Mouse (Mus musculus) MEL (cell line): ENCODE results near the gene Tmem201. TPM values are rescaled to one million over a fixed set of nuclear protein-coding genes. Genes with fewer than 3 reads are reported as not detected.
"Not testable (repeated sequence)": the region's sequence is repeated elsewhere in the genome, so short reads cannot be mapped to it uniquely, and the experiment has no call there.

Source experiments
- DNase-seq: peaks from one replicate; pipeline ENCODE4 v3.0.0; 2011; ENCODE audit warnings: low read depth, low spot score
- H3K27ac ChIP-seq: 2 replicates; pipeline ENCODE4 v1.5.1; 2012; ENCODE audit warnings: low read depth, mild to moderate bottlenecking, control low read depth, low read length, moderate library complexity; ENCODE audit not compliant: control insufficient read depth
- H3K27me3 ChIP-seq, 2 experiments: fragments of 150-350 bp in 1 of 2; sonication (generic) in 1 of 2; 2 replicates each; pipeline ENCODE4 v1.6.1; 2012; ENCODE audit warnings: low read length in 2 of 2, mild to moderate bottlenecking in 2 of 2, improper control_type of control experiment in 1 of 2, moderate library complexity in 1 of 2; ENCODE audit not compliant: insufficient read depth in 2 of 2, control insufficient read depth in 1 of 2
- H3K36me3 ChIP-seq, 2 experiments: 2 replicates each; pipeline ENCODE4 v1.6.1; 2012 to 2014; ENCODE audit warnings: low read length in 2 of 2, improper control_type of control experiment in 1 of 2, inconsistent platforms in 1 of 2, mild to moderate bottlenecking in 1 of 2; ENCODE audit not compliant: insufficient read depth in 2 of 2, control insufficient read depth in 1 of 2
- H3K4me1 ChIP-seq, 2 experiments: fragments of 150-350 bp in 1 of 2; sonication (generic) in 1 of 2; 2 replicates each; pipeline ENCODE4 v1.6.1; 2012; ENCODE audit warnings: low read length in 2 of 2, improper control_type of control experiment in 1 of 2, mild to moderate bottlenecking in 1 of 2; ENCODE audit not compliant: insufficient read depth in 2 of 2, control insufficient read depth in 1 of 2
- H3K4me3 ChIP-seq, 2 experiments: fragments of 150-350 bp in 1 of 2; sonication (generic) in 1 of 2; 2 replicates each; pipeline ENCODE4 v1.5.1; 2012; ENCODE audit warnings: low read depth in 2 of 2, low read length in 2 of 2, mild to moderate bottlenecking in 2 of 2, moderate library complexity in 2 of 2, control low read depth in 1 of 2, improper control_type of control experiment in 1 of 2; ENCODE audit not compliant: control insufficient read depth in 1 of 2, insufficient read depth in 1 of 2
- H3K79me2 ChIP-seq: 2 replicates; pipeline ENCODE4 v1.6.1; 2012; ENCODE audit warnings: mild to moderate bottlenecking, low read length, moderate library complexity; ENCODE audit not compliant: control insufficient read depth, poor library complexity, insufficient read depth
- H3K9ac ChIP-seq: 2 replicates; pipeline ENCODE4 v1.6.1; 2012; ENCODE audit warnings: low read depth, mild to moderate bottlenecking, control low read depth, low read length, moderate library complexity; ENCODE audit not compliant: control insufficient read depth, poor library complexity, severe bottlenecking
- H3K9me3 ChIP-seq: fragments of 150-350 bp; sonication (generic); replicated peaks from 2 replicates; pipeline ENCODE4 v1.6.1; 2012; ENCODE audit warnings: mild to moderate bottlenecking, low read length, improper control_type of control experiment, moderate library complexity; ENCODE audit not compliant: insufficient read depth
- BHLHE40 ChIP-seq: IDR thresholded peaks from 2 replicates; pipeline ENCODE4 v1.6.1; 2012; ENCODE audit warnings: low read depth, mild to moderate bottlenecking, inconsistent platforms, low read length, improper control_type of control experiment, borderline replicate concordance
- CHD2 ChIP-seq: IDR thresholded peaks from 2 replicates; pipeline ENCODE4 v1.6.1; 2011; ENCODE audit warnings: low read length, improper control_type of control experiment
- E2F4 ChIP-seq: IDR thresholded peaks from 2 replicates; pipeline ENCODE4 v1.6.1; 2011; ENCODE audit warnings: low read depth, low read length, improper control_type of control experiment, borderline replicate concordance
- ELF1 ChIP-seq: IDR thresholded peaks from 2 replicates; pipeline ENCODE4 v1.6.1; 2014; ENCODE audit warnings: low read depth, mild to moderate bottlenecking, inconsistent platforms, low read length, improper control_type of control experiment, moderate library complexity
- ETS1 ChIP-seq: IDR thresholded peaks from 2 replicates; pipeline ENCODE4 v1.6.1; 2012; ENCODE audit warnings: low read depth, mild to moderate bottlenecking, inconsistent platforms, low read length, improper control_type of control experiment, moderate library complexity
- GABPA ChIP-seq: IDR thresholded peaks from 2 replicates; pipeline ENCODE4 v1.6.1; 2012; ENCODE audit warnings: low read depth, mild to moderate bottlenecking, inconsistent platforms, low read length, improper control_type of control experiment, moderate library complexity
- GATA1 ChIP-seq: IDR thresholded peaks from 2 replicates; pipeline ENCODE4 v1.6.1; 2011; ENCODE audit warnings: low read depth, low read length, improper control_type of control experiment
- MAZ ChIP-seq: IDR thresholded peaks from 2 replicates; pipeline ENCODE4 v1.6.1; 2012; ENCODE audit warnings: low read depth, mild to moderate bottlenecking, inconsistent platforms, low read length, improper control_type of control experiment
- NELFE ChIP-seq: IDR thresholded peaks from 2 replicates; pipeline ENCODE4 v1.6.1; 2011; ENCODE audit warnings: low read depth, low read length, improper control_type of control experiment
- SMC3 ChIP-seq: IDR thresholded peaks from 2 replicates; pipeline ENCODE4 v1.6.1; 2011; ENCODE audit warnings: low read depth, low read length, improper control_type of control experiment
- TCF12 ChIP-seq: IDR thresholded peaks from 2 replicates; pipeline ENCODE4 v1.6.1; 2014; ENCODE audit warnings: low read depth, mild to moderate bottlenecking, inconsistent platforms, low read length, improper control_type of control experiment, moderate library complexity
- polyA plus RNA-seq, 2 experiments: library from polyadenylated mRNA; stranded (reverse) in 1 of 2; unstranded in 1 of 2; fragments of >175 nt in 1 of 2; fragments of >200 nt in 1 of 2; gene quantifications; 2 replicates each; pipeline versions ENCODE4 v1.2.1 to v1.2.4; 2012; ENCODE audit warnings: low replicate concordance in 2 of 2, low read depth in 1 of 2; ENCODE audit not compliant: insufficient read length in 2 of 2, insufficient read depth in 1 of 2, missing spikeins in 1 of 2
- total RNA-seq: library from RNA; depleted of rRNA; stranded (reverse); fragments of 300-350 nt; gene quantifications from 2 replicates; pipeline ENCODE4 v1.2.3, GENCODE M21; 2012

Tmem201 gene
- total and polyA plus RNA-seq, 3 experiments = 31.5 to 60.6 TPM; not detected in 1

- DNase-seq, H3K27me3 ChIP-seq, H3K27ac ChIP-seq, H3K9ac ChIP-seq, H3K4me1 ChIP-seq, H3K9me3 ChIP-seq, H3K79me2 ChIP-seq, H3K4me3 ChIP-seq: not testable (repeated sequence)
- H3K36me3 ChIP-seq = peaks cover 0 to 41% of the 10 kb centered on the region in 2 experiments; a peak in 2 of 4 replicates
Observed at GRCm38 (mm10) chr4:149749663-149750015, 11.8 kb upstream of the Tmem201 start.

GRCm38 (mm10) chr4:149749003-149749662 is 11.3 kb upstream of the Tmem201 start:
- Histone ChIP-seq H3K27me3 (no peaks in the 10 kb centered on the region), H3K36me3 (peaks cover 0 to 44% of the 10 kb centered on the region in 2 experiments; a peak in 2 of 4 replicates), H3K9ac (no peak overlapping the region), H3K4me3 (no peak overlapping the region), H3K9me3 (no peaks in the 10 kb centered on the region), H3K27ac (no peak overlapping the region), H3K79me2 (no peaks in the 10 kb centered on the region), H3K4me1 (no peaks in the 10 kb centered on the region)
- TF ChIP-seq ELF1 (no peak), SMC3 (no peak), CHD2 (no peak), BHLHE40 (no peak), ETS1 (no peak), E2F4 (no peak), GATA1 (no peak), TCF12 (no peak), MAZ (no peak), GABPA (no peak)
- no peak for DNase-seq

- Histone ChIP-seq H3K4me1 (no peaks in the 10 kb centered on the region), H3K4me3 (no peak overlapping the region), H3K9ac (no peak overlapping the region), H3K36me3 (peaks cover 0 to 20% of the 10 kb centered on the region in 2 experiments; a peak in 2 of 4 replicates), H3K79me2 (no peaks in the 10 kb centered on the region), H3K9me3 (no peaks in the 10 kb centered on the region), H3K27ac (no peak overlapping the region), H3K27me3 (no peaks in the 10 kb centered on the region)
- no peak for DNase-seq
- no peak for TF ChIP-seq ETS1
- TF ChIP-seq E2F4 = no peak
- no peak for TF ChIP-seq NELFE
- TF ChIP-seq MAZ = no peak
Observed at GRCm38 (mm10) chr4:149744119-149744518, 6.3 kb upstream of the Tmem201 start.
